Mouse (Mus musculus) heart, adult 2 months (tissue): ENCODE results near the gene Tspo.

Source experiments
- CTCF ChIP-seq: fragments of 200-600 bp; IDR thresholded peaks from 2 replicates; pipeline ENCODE4 v1.8.1; 2022; ENCODE audit warnings: antibody characterized with exemption, mild to moderate bottlenecking, moderate library complexity
- EP300 ChIP-seq: fragments of 200-500 bp; IDR thresholded peaks from 2 replicates; pipeline ENCODE4 v1.6.1; 2011; ENCODE audit warnings: low read depth, low read length, control low read depth; ENCODE audit not compliant: insufficient read depth
- POLR2A ChIP-seq: fragments of 200-500 bp; IDR thresholded peaks from 2 replicates; pipeline ENCODE4 v1.6.1; 2011; ENCODE audit warnings: mild to moderate bottlenecking, low read depth, low read length, control low read depth; ENCODE audit not compliant: insufficient read depth

- no peak for TF ChIP-seq CTCF
- no peak for TF ChIP-seq POLR2A
- TF ChIP-seq EP300, result no peak
These were observed 33.6 kb upstream of the Tspo start for GRCm38 (mm10) chr15:83529765-83530164.
